Mouse (Mus musculus) lung, postnatal 0 days (tissue): ENCODE data around the gene Acnat1.
"Not testable (repeated sequence)": the region's sequence is repeated elsewhere in the genome, so short reads cannot be mapped to it uniquely, and the experiment has no call there.

Source experiments
- CTCF ChIP-seq: IDR thresholded peaks from 2 replicates; pipeline ENCODE4 v1.5.1; 2016; ENCODE audit warnings: antibody characterized with exemption, mild to moderate bottlenecking
- EP300 ChIP-seq: IDR thresholded peaks from 2 replicates; pipeline ENCODE4 v1.6.1; 2016; ENCODE audit warnings: antibody characterized with exemption, mild to moderate bottlenecking, control low read depth

- TF ChIP-seq CTCF, EP300: not testable (repeated sequence)
Observed at GRCm38 (mm10) chr4:49510236-49510835, 36.6 kb upstream of the Acnat1 start.
